Mouse (Mus musculus): ENCODE measurements around the gene Stk11. TPM values are rescaled to one million over a fixed set of nuclear protein-coding genes. Genes with fewer than 3 reads are reported as not detected.

Stk11 gene
- polyA plus RNA-seq, 2 experiments: 30.1 to 133 TPM

GRCm38 (mm10) chr10:80072623-80073489 is 42.7 kb upstream of the Stk11 start:
- no peak for DNase-seq (ENCODE audit: low spot score)
- no peak overlapping the region for H3K27ac ChIP-seq (replicated peaks; ENCODE audit: low read depth, low read length)
- H3K9ac ChIP-seq (ENCODE audit: low read depth, low read length, severe bottlenecking): no peak overlapping the region
- H3K9me3 ChIP-seq (ENCODE audit: control insufficient read depth, low read length): no peaks in the 10 kb centered on the region
- no peak for TF ChIP-seq POLR2A (IDR thresholded peaks at IDR 0.05; ENCODE audit: borderline replicate concordance, extremely low read depth, insufficient read depth, insufficient read length)
- 78% methylated on average over 20 of the region's 20 CpGs for WGBS
- H3K27me3 ChIP-seq (ENCODE audit: control insufficient read depth, insufficient read depth, low read length): no peaks in the 10 kb centered on the region
- H3K36me3 ChIP-seq (ENCODE audit: control insufficient read depth, insufficient read depth, low read length): peaks cover 6% of the 10 kb centered on the region
- H3K4me1 ChIP-seq (ENCODE audit: control insufficient read depth, insufficient read depth, low read length): peaks cover 8% of the 10 kb centered on the region; the same call in 1 of the 2 replicates
- H3K4me3 ChIP-seq (replicated peaks; ENCODE audit: low read length): no peak overlapping the region
- no peak overlapping the region for H3K4me2 ChIP-seq (replicated peaks; ENCODE audit: low read depth, low read length, severe bottlenecking)
- no peak for ATAC-seq (ENCODE audit: low FRiP score, low read depth)

DNA sequence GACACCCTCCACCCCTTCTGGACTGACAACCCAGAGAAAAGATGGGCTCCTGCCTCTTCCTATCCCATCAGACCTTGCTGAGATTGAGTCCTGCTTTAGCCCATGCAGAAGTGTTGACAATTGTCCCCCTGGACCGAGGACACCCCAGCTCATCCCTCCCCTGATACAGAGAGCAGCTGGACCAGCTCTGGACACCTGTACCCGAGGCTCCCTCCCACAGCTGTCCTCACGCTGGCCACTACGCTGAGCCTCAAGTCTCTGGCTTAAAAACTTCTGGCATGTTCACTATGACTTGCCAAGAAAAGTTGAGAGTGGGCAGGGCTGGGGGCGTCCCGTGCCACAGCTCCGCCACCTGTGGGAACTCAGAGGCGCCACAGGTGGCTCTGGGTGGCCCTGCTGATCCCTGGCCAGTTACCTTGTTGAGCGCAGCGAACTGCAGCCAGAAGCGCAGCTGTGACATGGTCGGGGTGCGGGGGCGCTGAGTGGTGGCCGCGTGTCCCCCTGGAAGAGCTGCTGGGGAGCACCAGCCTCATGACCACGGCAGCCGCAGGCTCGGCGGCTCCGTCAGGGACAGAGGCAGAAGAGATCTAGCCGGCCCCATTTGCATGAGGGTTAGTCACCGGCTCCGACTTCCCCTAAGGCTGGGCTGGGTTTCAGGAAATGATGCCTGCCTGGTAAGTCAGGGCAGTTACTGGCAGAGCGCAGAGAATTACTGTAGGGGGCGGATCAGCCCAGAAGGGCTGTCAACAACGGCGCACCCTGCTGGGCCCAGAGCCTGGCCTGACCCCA is 40.6 kb upstream of the Stk11 start:
- peak overlapping the region; percentile 25; the same call in 1 of the 2 replicates for H3K4me2 ChIP-seq (replicated peaks; ENCODE audit: low read depth, low read length, severe bottlenecking)
- no peaks in the 10 kb centered on the region for H3K9me3 ChIP-seq (ENCODE audit: control insufficient read depth, low read length)
- H3K4me3 ChIP-seq (replicated peaks; ENCODE audit: low read length): 0 out of 2 replicates have a peak overlapping the region, but pooled peaks have one; percentile 13
- ATAC-seq (ENCODE audit: low FRiP score, low read depth) (peak; percentile 54; the same call in 1 of the 2 replicates), DNase-seq (ENCODE audit: low spot score) (peak; percentile 63)
- H3K27me3 ChIP-seq (ENCODE audit: control insufficient read depth, insufficient read depth, low read length): no peaks in the 10 kb centered on the region
- no peak overlapping the region for H3K27ac ChIP-seq (replicated peaks; ENCODE audit: low read depth, low read length)
- peaks cover 8% of the 10 kb centered on the region; the same call in 1 of the 2 replicates for H3K4me1 ChIP-seq (ENCODE audit: control insufficient read depth, insufficient read depth, low read length)
- 14% methylated on average over 27 of the region's 28 CpGs for WGBS
- peaks cover 15% of the 10 kb centered on the region for H3K36me3 ChIP-seq (ENCODE audit: control insufficient read depth, insufficient read depth, low read length)
- TF ChIP-seq POLR2A (IDR thresholded peaks at IDR 0.05; ENCODE audit: borderline replicate concordance, extremely low read depth, insufficient read depth, insufficient read length): no peak
- peak overlapping the region; percentile 25; the same call in 1 of the 2 replicates for H3K9ac ChIP-seq (ENCODE audit: low read depth, low read length, severe bottlenecking)

- no peak overlapping the region for H3K4me2 ChIP-seq (replicated peaks; ENCODE audit: low read depth, low read length, severe bottlenecking)
- peaks cover 21% of the 10 kb centered on the region for H3K36me3 ChIP-seq (ENCODE audit: control insufficient read depth, insufficient read depth, low read length)
- DNase-seq (ENCODE audit: low spot score): no peak
- no peak overlapping the region for H3K4me3 ChIP-seq (replicated peaks; ENCODE audit: low read length)
- TF ChIP-seq POLR2A (IDR thresholded peaks at IDR 0.05; ENCODE audit: borderline replicate concordance, extremely low read depth, insufficient read depth, insufficient read length): no peak
- ATAC-seq (ENCODE audit: low FRiP score, low read depth): no peak
- no peak overlapping the region for H3K9ac ChIP-seq (ENCODE audit: low read depth, low read length, severe bottlenecking)
- H3K27me3 ChIP-seq (ENCODE audit: control insufficient read depth, insufficient read depth, low read length): no peaks in the 10 kb centered on the region
- no peaks in the 10 kb centered on the region for H3K9me3 ChIP-seq (ENCODE audit: control insufficient read depth, low read length)
- 78% methylated on average over 1 of the region's 1 CpGs for WGBS
- H3K4me1 ChIP-seq (ENCODE audit: control insufficient read depth, insufficient read depth, low read length): peaks cover 8% of the 10 kb centered on the region; the same call in 1 of the 2 replicates
- H3K27ac ChIP-seq (replicated peaks; ENCODE audit: low read depth, low read length): no peak overlapping the region
Observed at GRCm38 (mm10) chr10:80075924-80076323, 39.7 kb upstream of the Stk11 start.

GRCm38 (mm10) chr10:80076386-80076785 is 39.2 kb upstream of the Stk11 start:
- Histone ChIP-seq H3K36me3 (ENCODE audit: control insufficient read depth, insufficient read depth, low read length) (peaks cover 24% of the 10 kb centered on the region), H3K27ac (replicated peaks; ENCODE audit: low read depth, low read length) (no peak overlapping the region), H3K4me2 (replicated peaks; ENCODE audit: low read depth, low read length, severe bottlenecking) (no peak overlapping the region), H3K27me3 (ENCODE audit: control insufficient read depth, insufficient read depth, low read length) (no peaks in the 10 kb centered on the region), H3K9ac (ENCODE audit: low read depth, low read length, severe bottlenecking) (no peak overlapping the region), H3K4me1 (ENCODE audit: control insufficient read depth, insufficient read depth, low read length) (peaks cover 6% of the 10 kb centered on the region; the same call in 1 of the 2 replicates), H3K9me3 (ENCODE audit: control insufficient read depth, low read length) (no peaks in the 10 kb centered on the region), H3K4me3 (replicated peaks; ENCODE audit: low read length) (no peak overlapping the region)
- TF ChIP-seq POLR2A (IDR thresholded peaks at IDR 0.05; ENCODE audit: borderline replicate concordance, extremely low read depth, insufficient read depth, insufficient read length): no peak
- WGBS: 92% methylated on average over 4 of the region's 4 CpGs
- ATAC-seq (ENCODE audit: low FRiP score, low read depth) (no peak), DNase-seq (ENCODE audit: low spot score) (no peak)

GRCm38 (mm10) chr10:80077312-80077711 is 38.3 kb upstream of the Stk11 start:
- peaks cover 33% of the 10 kb centered on the region for H3K36me3 ChIP-seq (ENCODE audit: control insufficient read depth, insufficient read depth, low read length)
- WGBS: 86% methylated on average over 5 of the region's 5 CpGs

More at GRCm38 (mm10) chr10:80077312-80077711, 38.3 kb upstream of the Stk11 start:
- Histone ChIP-seq H3K4me3 (replicated peaks; ENCODE audit: low read length) (no peak overlapping the region), H3K9ac (ENCODE audit: low read depth, low read length, severe bottlenecking) (no peak overlapping the region), H3K4me1 (ENCODE audit: control insufficient read depth, insufficient read depth, low read length) (0 out of 2 replicates have a peak, but pooled peaks cover 3% of the 10 kb centered on the region), H3K9me3 (ENCODE audit: control insufficient read depth, low read length) (no peaks in the 10 kb centered on the region), H3K27me3 (ENCODE audit: control insufficient read depth, insufficient read depth, low read length) (no peaks in the 10 kb centered on the region), H3K27ac (replicated peaks; ENCODE audit: low read depth, low read length) (no peak overlapping the region), H3K4me2 (replicated peaks; ENCODE audit: low read depth, low read length, severe bottlenecking) (no peak overlapping the region)
- DNase-seq (ENCODE audit: low spot score) (no peak), ATAC-seq (ENCODE audit: low FRiP score, low read depth) (no peak)
- TF ChIP-seq POLR2A (IDR thresholded peaks at IDR 0.05; ENCODE audit: borderline replicate concordance, extremely low read depth, insufficient read depth, insufficient read length): no peak

Measured in limb, embryonic 14.5 days (tissue).